Mouse (Mus musculus) embryonic fibroblast, embryonic 13.5 days (primary cell): ENCODE measurements around the gene Pdia6.

Source experiments
- CTCF ChIP-seq: IDR thresholded peaks from 2 replicates; pipeline ENCODE4 v1.5.1; 2011; ENCODE audit warnings: mild to moderate bottlenecking, control low read depth, low read length, moderate library complexity, borderline replicate concordance; ENCODE audit not compliant: insufficient read depth
- POLR2A ChIP-seq: IDR thresholded peaks from 2 replicates; pipeline ENCODE4 v1.6.1; 2011; ENCODE audit warnings: low read depth, mild to moderate bottlenecking, control low read depth, low read length, moderate library complexity

- no peak for TF ChIP-seq CTCF
- TF ChIP-seq POLR2A = no peak
Observed at GRCm38 (mm10) chr12:17250962-17251361, 15.4 kb upstream of the Pdia6 start.
